Mouse (Mus musculus) lung, embryonic 15.5 days (tissue): ENCODE data around the gene Scube2. TPM values are rescaled to one million over a fixed set of nuclear protein-coding genes. Genes with fewer than 3 reads are reported as not detected.

ENCODE experiments used
- ATAC-seq: fragments of 200-750 bp; cut with Nextera tagmentation; 2 replicates; pipeline ENCODE4 v1.8.0; 2017; ENCODE audit warnings: moderate number of reproducible peaks, borderline replicate concordance; ENCODE audit not compliant: low FRiP score, low TSS enrichment; ENCODE audit errors: extremely low read depth
- H3K27ac ChIP-seq: fragments of 300-500 bp; sonication (generic); 2 replicates; pipeline ENCODE4 v1.5.1; 2015; ENCODE audit warnings: moderate library complexity, mild to moderate bottlenecking, inconsistent platforms
- H3K27me3 ChIP-seq: fragments of 300-500 bp; sonication (generic); 2 replicates; pipeline ENCODE4 v1.6.1; 2015; ENCODE audit warnings: inconsistent platforms
- H3K36me3 ChIP-seq: fragments of 300-500 bp; sonication (generic); 2 replicates; pipeline ENCODE4 v1.6.1; 2015; ENCODE audit warnings: inconsistent platforms
- H3K4me1 ChIP-seq: fragments of 300-500 bp; sonication (generic); 2 replicates; pipeline ENCODE4 v1.6.1; 2015; ENCODE audit warnings: inconsistent platforms
- H3K4me2 ChIP-seq: fragments of 300-500 bp; sonication (generic); 2 replicates; pipeline ENCODE4 v1.6.1; 2015; ENCODE audit warnings: inconsistent platforms, mild to moderate bottlenecking, moderate library complexity
- H3K4me3 ChIP-seq: fragments of 300-500 bp; sonication (generic); 2 replicates; pipeline ENCODE4 v1.5.1; 2015; ENCODE audit warnings: mild to moderate bottlenecking, inconsistent platforms
- H3K9ac ChIP-seq: fragments of 300-500 bp; sonication (generic); 2 replicates; pipeline ENCODE4 v1.6.1; 2015; ENCODE audit warnings: inconsistent platforms
- H3K9me3 ChIP-seq: fragments of 300-500 bp; sonication (generic); 2 replicates; pipeline ENCODE4 v1.6.1; 2016; ENCODE audit warnings: inconsistent platforms
- WGBS: fragments of 180-500 bp; shearing (Covaris S2); methylation state at CpG from one replicate; pipeline ENCODE4 v1.1.7; 2015; 5-methylcytosine and 5-hydroxymethylcytosine counted together
- polyA plus RNA-seq: library from polyadenylated mRNA; unstranded; fragments of >200 nt; fragmentation: Nextera tagmentation; extraction: Ambion mirVana; gene quantifications from 2 replicates; pipeline ENCODE4 v1.2.1, GENCODE M21; 2015

Gene Scube2
- polyA plus RNA-seq, 1 experiment from 2014 or later, result 3.1 TPM

GRCm38 (mm10) chr7:109849750-109850434 lies 15.6 kb downstream of the Scube2 start:
- no peaks in the 10 kb centered on the region for H3K27me3 ChIP-seq
- no peaks in the 10 kb centered on the region for H3K9me3 ChIP-seq
- no peak overlapping the region for H3K4me3 ChIP-seq
- WGBS, result 53% methylated on average over 8 of the region's 8 CpGs
- no peak overlapping the region for H3K9ac ChIP-seq
- H3K4me2 ChIP-seq, result no peak overlapping the region
- H3K27ac ChIP-seq, result no peak overlapping the region
- no peaks in the 10 kb centered on the region for H3K36me3 ChIP-seq
- no peak for ATAC-seq
- peaks cover 16% of the 10 kb centered on the region for H3K4me1 ChIP-seq

- 32% methylated on average over 11 of the region's 11 CpGs for WGBS
- no peak overlapping the region for H3K4me2 ChIP-seq
- no peak overlapping the region for H3K9ac ChIP-seq
- H3K4me1 ChIP-seq, result peaks cover 13% of the 10 kb centered on the region
- H3K9me3 ChIP-seq, result no peaks in the 10 kb centered on the region
- H3K36me3 ChIP-seq, result no peaks in the 10 kb centered on the region
- H3K27ac ChIP-seq, result no peak overlapping the region
- no peaks in the 10 kb centered on the region for H3K27me3 ChIP-seq
- no peak for ATAC-seq
- H3K4me3 ChIP-seq, result no peak overlapping the region
Observed at GRCm38 (mm10) chr7:109848867-109849733, 16.4 kb downstream of the Scube2 start.

- no peak overlapping the region for H3K27ac ChIP-seq
- H3K9me3 ChIP-seq, result no peaks in the 10 kb centered on the region
- no peaks in the 10 kb centered on the region for H3K27me3 ChIP-seq
- H3K4me1 ChIP-seq, result peaks cover 9% of the 10 kb centered on the region
- no peak for ATAC-seq
- WGBS, result 69% methylated on average over 6 of the region's 6 CpGs
- no peak overlapping the region for H3K4me2 ChIP-seq
- H3K36me3 ChIP-seq, result no peaks in the 10 kb centered on the region
- no peak overlapping the region for H3K9ac ChIP-seq
- H3K4me3 ChIP-seq, result no peak overlapping the region
Observed at GRCm38 (mm10) chr7:109844100-109844499, 21.4 kb downstream of the Scube2 start.

GRCm38 (mm10) chr7:109841618-109842418 lies 23.7 kb downstream of the Scube2 start:
- H3K9me3 ChIP-seq, result no peaks in the 10 kb centered on the region
- H3K27ac ChIP-seq, result no peak overlapping the region
- H3K36me3 ChIP-seq, result no peaks in the 10 kb centered on the region
- no peak for ATAC-seq
- H3K4me2 ChIP-seq, result no peak overlapping the region
- H3K4me3 ChIP-seq, result no peak overlapping the region
- no peak overlapping the region for H3K9ac ChIP-seq
- 71% methylated on average over 13 of the region's 13 CpGs for WGBS
- peaks cover 9% of the 10 kb centered on the region for H3K4me1 ChIP-seq
- H3K27me3 ChIP-seq, result no peaks in the 10 kb centered on the region; the same call in 1 of the 2 replicates

- 68% methylated on average over 6 of the region's 6 CpGs for WGBS
- H3K4me3 ChIP-seq, result no peak overlapping the region
- H3K4me1 ChIP-seq, result peaks cover 12% of the 10 kb centered on the region
- H3K4me2 ChIP-seq, result no peak overlapping the region
- no peaks in the 10 kb centered on the region for H3K9me3 ChIP-seq
- no peak overlapping the region; the same call in 1 of the 2 replicates for H3K9ac ChIP-seq
- H3K27me3 ChIP-seq, result no peaks in the 10 kb centered on the region; the same call in 1 of the 2 replicates
- ATAC-seq, result no peak
- H3K27ac ChIP-seq, result no peak overlapping the region
- no peaks in the 10 kb centered on the region for H3K36me3 ChIP-seq
Observed at GRCm38 (mm10) chr7:109841031-109841430, 24.4 kb downstream of the Scube2 start.

GRCm38 (mm10) chr7:109838613-109839012 lies 26.9 kb downstream of the Scube2 start:
- peaks cover 20% of the 10 kb centered on the region for H3K4me1 ChIP-seq
- no peak overlapping the region for H3K27ac ChIP-seq
- H3K27me3 ChIP-seq, result no peaks in the 10 kb centered on the region; the same call in 1 of the 2 replicates
- WGBS, result 68% methylated on average over 3 of the region's 3 CpGs
- H3K9ac ChIP-seq, result no peak overlapping the region
- H3K4me2 ChIP-seq, result no peak overlapping the region
- H3K36me3 ChIP-seq, result no peaks in the 10 kb centered on the region
- ATAC-seq, result no peak
- no peaks in the 10 kb centered on the region for H3K9me3 ChIP-seq
- H3K4me3 ChIP-seq, result no peak overlapping the region

- Histone ChIP-seq H3K27ac (no peak overlapping the region), H3K9me3 (no peaks in the 10 kb centered on the region), H3K4me3 (no peak overlapping the region), H3K27me3 (no peaks in the 10 kb centered on the region; the same call in 1 of the 2 replicates), H3K9ac (no peak overlapping the region), H3K4me2 (no peak overlapping the region), H3K36me3 (no peaks in the 10 kb centered on the region), H3K4me1 (peaks cover 20% of the 10 kb centered on the region)
- no peak for ATAC-seq
- WGBS, result 84% methylated on average over 6 of the region's 6 CpGs
Observed at GRCm38 (mm10) chr7:109837651-109838050, 27.8 kb downstream of the Scube2 start.

GRCm38 (mm10) chr7:109834894-109835293 lies 30.6 kb downstream of the Scube2 start:
- 19% methylated on average over 6 of the region's 6 CpGs for WGBS
- ATAC-seq, result peak; percentile 67; the same call in 1 of the 2 replicates
- Histone ChIP-seq H3K4me3 (no peak overlapping the region), H3K4me2 (no peak overlapping the region), H3K4me1 (peaks cover 15% of the 10 kb centered on the region), H3K36me3 (no peaks in the 10 kb centered on the region), H3K27ac (peak overlapping the region; percentile 47), H3K27me3 (no peaks in the 10 kb centered on the region; the same call in 1 of the 2 replicates), H3K9ac (no peak overlapping the region), H3K9me3 (no peaks in the 10 kb centered on the region)

- 51% methylated on average over 2 of the region's 2 CpGs for WGBS
- H3K27me3 ChIP-seq, result no peaks in the 10 kb centered on the region
- ATAC-seq, result no peak
Observed at GRCm38 (mm10) chr7:109831376-109831775, 34.1 kb downstream of the Scube2 start.

GRCm38 (mm10) chr7:109826911-109827310 lies 38.6 kb downstream of the Scube2 start:
- 48% methylated on average over 8 of the region's 8 CpGs for WGBS
- H3K4me1 ChIP-seq, result peaks cover 25% of the 10 kb centered on the region
- ATAC-seq, result no peak

More at GRCm38 (mm10) chr7:109831376-109831775, 34.1 kb downstream of the Scube2 start:
- H3K4me2 ChIP-seq, result no peak overlapping the region
- no peak overlapping the region for H3K27ac ChIP-seq
- no peak overlapping the region for H3K9ac ChIP-seq
- H3K36me3 ChIP-seq, result no peaks in the 10 kb centered on the region
- H3K4me1 ChIP-seq, result peaks cover 18% of the 10 kb centered on the region
- no peaks in the 10 kb centered on the region for H3K9me3 ChIP-seq
- no peak overlapping the region for H3K4me3 ChIP-seq

GRCm38 (mm10) chr7:109825293-109825692 lies 40.2 kb downstream of the Scube2 start:
- Histone ChIP-seq H3K4me3 (no peak overlapping the region), H3K9me3 (no peaks in the 10 kb centered on the region), H3K9ac (no peak overlapping the region), H3K4me2 (peak overlapping the region; percentile 22), H3K36me3 (no peaks in the 10 kb centered on the region), H3K4me1 (peaks cover 25% of the 10 kb centered on the region), H3K27ac (peak overlapping the region; percentile 73), H3K27me3 (no peaks in the 10 kb centered on the region)
- 34% methylated on average over 14 of the region's 14 CpGs for WGBS
- ATAC-seq, result peak; percentile 91

More at GRCm38 (mm10) chr7:109826911-109827310, 38.6 kb downstream of the Scube2 start:
- Histone ChIP-seq H3K4me3 (no peak overlapping the region), H3K4me2 (no peak overlapping the region), H3K27ac (no peak overlapping the region), H3K9me3 (no peaks in the 10 kb centered on the region), H3K9ac (no peak overlapping the region), H3K27me3 (no peaks in the 10 kb centered on the region), H3K36me3 (no peaks in the 10 kb centered on the region)
